Mouse (Mus musculus) cerebellum, postnatal 25 days (tissue): Measurements from ENCODE around the gene Taf6.
"Not testable (repeated sequence)": the region's sequence is repeated elsewhere in the genome, so short reads cannot be mapped to it uniquely, and the experiment has no call there.

Experiments used
- DNase-seq, 2 experiments: peaks; one replicate each; pipeline ENCODE4 v3.0.0; 2021; ENCODE audit warnings: mixed read lengths in 2 of 2

Gene Taf6

DNA sequence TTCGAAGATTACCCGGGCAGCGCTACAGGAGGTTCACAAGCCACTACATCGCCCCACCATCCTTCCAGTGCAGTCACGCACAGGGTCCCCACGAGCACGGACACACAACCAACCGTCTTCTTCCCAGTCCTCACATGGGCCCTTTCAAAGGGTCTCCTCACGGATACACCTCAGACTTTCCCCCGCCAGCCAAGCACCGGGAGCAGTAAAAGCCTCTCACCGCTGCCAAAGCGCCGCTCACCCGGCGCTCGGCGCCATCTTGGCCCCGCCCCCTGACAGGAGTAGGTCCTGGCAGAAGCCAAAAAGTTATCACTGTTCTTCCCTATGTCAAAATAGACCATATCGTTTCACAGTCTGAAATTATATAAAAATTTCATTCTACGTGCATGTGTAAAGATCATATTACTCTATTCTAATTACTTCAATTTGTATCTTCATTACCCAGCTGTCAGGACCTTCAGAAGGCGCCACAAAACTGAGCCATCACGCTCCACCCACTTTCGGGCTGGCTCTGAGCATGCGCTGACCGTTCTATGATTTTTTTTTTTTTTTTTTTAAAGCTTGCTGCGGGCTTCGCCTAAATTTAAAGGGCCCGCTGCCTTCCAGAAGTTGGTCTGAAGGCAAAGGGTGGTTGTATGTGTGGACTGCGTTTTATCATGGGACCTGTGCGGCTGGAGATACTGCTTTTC lies at the start of gene Taf6, which contains the start of gene Cnpy4:
TSS of gene Taf6 (minus strand) at position 502 of the 689 bp plus-strand sequence.
TSS of gene Cnpy4 (plus strand) at position 536 of the 689 bp plus-strand sequence.
- DNase-seq: peak; percentile 86 to 90

DNA sequence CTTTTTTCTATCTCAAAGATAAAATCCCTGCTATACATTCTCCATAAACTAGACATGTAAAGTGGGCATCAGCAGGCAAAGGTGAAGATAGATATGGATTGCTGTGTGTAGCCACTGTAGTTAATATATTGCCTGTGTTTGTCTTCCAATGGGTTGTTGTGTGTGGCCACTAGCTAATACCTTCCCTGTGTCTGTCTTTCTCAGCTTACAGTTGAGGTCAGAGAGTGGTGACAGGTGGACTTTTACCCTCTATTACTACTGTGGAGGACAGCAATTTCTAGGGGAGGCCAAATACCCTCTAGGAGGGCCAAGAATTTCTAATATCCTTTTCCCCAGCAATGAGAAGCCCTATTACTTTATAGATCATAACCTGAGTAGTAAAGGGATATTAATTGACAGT lies 47.0 kb upstream of the Taf6 start:
- DNase-seq: no peak

DNA sequence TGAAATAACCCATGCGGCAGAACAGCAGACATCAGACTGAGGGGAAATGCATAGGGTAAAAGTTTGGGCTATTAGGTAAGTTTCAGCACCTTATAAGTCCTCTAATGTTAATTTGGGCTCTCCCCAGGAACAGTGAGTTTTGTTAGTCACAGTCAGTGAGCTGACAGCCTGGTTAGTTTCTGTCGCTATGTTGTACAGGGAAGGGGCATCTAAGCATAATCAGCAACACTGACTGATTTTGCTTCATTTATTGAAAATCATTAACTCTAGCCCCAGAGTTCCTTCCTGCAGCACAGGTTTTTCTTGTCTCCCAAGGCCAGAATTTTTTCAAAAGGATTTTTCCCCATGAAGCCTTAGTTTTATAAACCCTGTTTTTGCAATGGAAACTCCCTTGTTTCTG lies 46.5 kb upstream of the Taf6 start:
- DNase-seq: no peak

DNA sequence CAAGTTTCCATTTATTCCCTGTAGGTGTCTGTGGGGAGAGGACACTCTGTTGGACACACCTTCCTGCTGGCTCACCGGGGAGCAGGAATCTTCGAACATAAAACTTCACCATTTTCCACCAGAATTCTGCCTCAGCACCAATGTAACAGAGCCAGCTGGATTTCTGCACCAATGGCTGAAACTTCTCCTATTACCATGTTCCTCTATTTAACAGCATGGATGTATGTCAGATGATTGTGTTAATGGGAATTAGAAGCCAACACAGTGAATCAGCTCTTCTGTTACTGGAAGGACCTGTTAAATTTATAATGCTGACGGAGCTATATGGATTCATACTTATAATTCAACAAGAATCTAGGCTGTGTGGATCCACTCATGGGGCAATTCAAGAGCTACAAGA lies 42.3 kb upstream of the Taf6 start:
- DNase-seq: no peak

DNA sequence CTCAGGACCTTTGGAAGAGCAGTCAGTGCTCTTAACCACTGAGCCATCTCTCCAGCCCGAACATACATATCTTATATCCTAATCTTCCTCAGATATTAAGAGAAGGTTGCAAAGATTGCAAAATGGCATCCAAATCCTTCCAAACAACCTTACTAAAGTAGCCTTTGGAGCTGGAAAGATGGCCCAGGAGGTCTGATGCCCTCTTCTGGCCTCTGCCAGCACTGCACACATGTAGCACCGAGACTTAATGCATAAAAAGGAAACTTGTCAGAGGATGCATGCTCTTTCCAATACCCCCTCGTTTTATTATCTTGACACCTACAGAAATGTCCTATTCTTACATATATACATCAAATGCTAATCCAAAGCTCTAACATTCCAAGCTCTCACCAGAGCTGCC lies 40.8 kb upstream of the Taf6 start:
- DNase-seq: peak; percentile 11 to 46

DNA sequence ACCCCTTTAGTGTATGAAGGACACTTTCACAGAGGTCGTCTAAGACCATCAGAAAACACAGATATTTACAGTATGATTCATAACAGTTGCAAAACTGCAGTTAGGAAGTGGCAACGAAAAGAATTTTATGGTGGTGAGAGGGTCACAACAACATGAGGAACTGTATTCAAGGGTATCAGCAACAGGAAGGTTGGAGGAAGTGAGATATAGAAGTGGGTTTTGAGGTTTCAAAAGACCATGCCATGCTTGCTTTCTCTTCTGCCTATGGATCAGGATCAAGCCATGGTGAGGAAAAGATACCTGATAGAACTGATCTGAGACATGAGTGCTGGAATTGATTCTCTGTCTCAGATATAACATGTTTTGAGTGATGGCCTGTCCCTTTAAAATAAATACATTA lies 40.1 kb upstream of the Taf6 start:
- DNase-seq: no peak

DNA sequence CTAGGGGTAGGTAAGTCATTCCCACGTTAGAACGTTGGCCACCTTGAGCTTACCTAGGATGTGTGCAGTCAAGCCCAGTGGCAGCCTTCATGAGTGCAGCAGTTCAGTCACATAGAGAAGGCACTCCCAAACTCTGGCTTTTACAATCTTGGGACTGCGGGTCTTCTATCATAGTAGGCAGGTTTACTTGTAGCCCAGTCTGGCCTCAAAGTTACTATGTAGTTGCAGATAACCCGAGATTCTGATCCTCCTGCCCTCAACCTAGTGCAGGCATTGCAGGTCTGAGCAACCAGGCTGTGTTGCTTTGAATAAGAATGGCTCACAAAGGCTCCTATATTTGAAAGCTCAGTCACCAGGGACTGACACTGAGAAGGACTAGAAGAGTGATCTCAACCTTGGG lies 39.2 kb upstream of the Taf6 start:
- no peak for DNase-seq

DNA sequence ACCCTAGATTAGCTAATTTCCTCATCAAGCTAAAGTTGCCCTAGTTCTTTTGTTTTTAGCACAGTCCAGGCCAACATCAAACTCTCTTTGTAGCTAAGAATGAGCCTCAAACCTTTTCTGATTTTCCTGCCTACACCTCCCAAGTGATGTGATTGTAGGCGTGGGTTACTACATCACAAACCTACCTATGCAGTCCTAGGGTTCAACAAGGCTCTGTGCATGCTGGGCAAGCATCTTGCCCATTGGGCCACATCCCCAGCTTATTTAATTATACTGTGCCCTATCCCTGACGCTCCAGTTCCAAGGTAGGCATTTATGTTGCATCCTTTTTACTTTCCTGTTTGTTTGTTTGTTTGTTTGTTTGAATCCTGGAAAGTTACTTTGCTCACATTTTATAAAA lies 38.4 kb upstream of the Taf6 start, which contains the start of gene Nxpe5:
TSS of gene Nxpe5 (plus strand) at position 199 of the 400 bp plus-strand sequence.
- DNase-seq: no peak

DNA sequence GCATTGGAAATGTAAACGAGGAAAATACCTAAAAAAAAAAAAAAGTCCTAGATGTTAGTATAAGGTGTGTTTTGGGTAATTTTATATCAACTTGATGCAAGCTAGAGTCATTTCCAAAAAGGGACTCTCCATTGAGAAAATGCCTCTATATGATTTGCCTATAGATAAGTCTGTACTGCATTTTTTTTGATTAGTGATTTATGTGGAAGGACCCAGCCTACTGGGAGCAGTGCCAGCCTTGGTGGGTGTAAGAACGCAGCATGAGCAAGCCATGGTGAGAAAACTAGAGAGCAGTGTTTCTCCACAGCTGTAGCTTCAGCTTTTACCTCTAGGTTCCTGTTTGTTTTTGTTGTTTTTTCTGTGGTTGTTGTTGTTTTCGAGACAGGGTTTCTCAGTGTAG lies 36.0 kb upstream of the Taf6 start:
- no peak for DNase-seq

DNA sequence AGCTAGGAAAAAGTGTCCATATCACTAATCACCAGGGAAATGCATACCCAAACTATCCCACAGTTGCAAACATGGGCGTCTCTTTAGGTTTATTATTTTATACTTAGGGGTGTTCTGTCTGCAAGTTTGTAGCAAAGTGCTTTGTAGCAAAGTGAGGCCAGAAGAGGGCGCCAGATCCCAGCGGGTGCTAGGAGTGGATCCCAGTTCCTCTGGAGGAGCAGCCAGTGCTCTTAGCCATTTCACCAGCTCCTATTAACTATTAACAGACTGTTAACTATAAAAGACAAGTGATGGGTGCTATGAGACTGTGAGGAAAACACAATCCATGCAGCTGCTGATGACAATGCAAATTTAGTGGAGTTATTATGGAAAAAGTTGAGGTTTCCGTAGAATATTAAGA lies 34.9 kb upstream of the Taf6 start:
- peak; percentile 81 to 90 for DNase-seq

DNA sequence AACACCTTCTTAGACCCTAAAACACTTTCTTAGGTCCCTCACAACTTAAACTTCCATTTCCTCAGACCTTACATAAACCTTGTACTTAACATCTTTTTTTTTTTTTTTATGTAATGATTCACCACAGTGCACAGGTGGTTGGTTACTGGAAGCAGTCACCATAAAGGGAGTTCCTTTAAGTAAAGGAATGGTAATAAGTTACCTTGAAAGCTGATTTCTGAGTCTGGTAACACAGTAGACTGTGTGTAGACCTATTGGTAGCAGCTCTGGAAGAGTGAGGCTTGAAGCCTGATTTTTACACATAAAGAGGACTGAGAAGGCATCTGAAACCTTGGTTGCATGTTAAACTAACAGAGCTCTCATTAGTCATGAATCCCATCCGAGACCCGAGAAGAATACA lies 32.6 kb upstream of the Taf6 start:
- DNase-seq: no peak

DNA sequence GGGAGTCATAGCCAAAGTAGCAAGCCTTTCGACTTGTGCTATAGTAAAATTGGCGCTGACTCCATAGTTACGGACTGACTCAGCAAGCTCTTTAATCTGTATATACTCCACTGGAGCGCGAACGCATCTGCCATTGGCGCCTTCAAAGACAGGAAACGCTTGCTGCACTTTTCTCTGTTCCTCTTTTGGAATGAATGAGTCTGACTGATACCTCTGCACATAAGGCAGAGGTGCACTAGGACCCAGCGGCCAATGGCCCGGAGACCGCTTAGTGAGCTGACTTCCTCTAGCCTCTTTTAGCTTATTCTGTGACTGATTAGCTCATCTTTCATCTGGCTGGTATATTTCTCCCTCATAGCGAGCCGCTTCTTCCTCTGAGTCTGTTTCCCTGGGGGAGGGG lies 29.4 kb upstream of the Taf6 start:
- not testable (repeated sequence) for DNase-seq

DNA sequence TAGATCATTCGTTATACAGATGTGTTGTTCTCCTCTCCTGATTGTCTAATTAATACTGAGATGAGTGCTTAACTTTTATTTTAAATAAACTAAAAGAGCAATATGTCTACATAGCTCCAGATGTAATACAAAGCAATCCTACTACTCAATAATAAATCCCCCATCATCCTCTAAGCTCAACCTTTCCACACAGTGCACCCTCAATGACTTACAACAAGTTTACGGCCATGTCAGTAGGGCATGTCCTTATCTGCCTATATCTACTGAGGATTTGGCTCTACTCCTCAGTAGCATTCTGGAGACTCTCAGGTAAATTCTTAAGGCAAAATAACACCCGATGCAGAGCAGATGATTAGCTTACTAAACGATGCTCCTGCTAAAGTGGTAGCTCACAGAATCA lies 20.6 kb upstream of the Taf6 start:
- DNase-seq: no peak

DNA sequence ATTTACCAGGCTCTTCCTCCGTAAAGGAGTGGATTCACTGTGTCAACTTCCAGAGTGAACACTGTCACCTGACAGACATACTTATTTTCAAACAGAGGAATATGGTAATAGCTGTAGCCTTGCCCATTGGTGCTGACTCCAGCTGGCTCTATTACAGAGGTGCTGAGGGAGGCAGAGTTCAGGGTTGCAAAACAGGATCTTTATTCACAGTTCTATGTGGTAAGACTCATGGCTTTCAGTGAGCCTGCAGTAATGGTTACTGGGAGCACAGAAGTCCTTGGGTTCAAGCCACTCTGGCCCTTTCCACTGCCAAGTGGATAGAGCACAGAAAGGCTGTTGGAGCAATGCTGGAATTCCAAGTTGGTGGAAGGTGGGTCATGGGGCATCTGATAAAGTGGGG lies 20.0 kb upstream of the Taf6 start:
- DNase-seq: no peak

DNA sequence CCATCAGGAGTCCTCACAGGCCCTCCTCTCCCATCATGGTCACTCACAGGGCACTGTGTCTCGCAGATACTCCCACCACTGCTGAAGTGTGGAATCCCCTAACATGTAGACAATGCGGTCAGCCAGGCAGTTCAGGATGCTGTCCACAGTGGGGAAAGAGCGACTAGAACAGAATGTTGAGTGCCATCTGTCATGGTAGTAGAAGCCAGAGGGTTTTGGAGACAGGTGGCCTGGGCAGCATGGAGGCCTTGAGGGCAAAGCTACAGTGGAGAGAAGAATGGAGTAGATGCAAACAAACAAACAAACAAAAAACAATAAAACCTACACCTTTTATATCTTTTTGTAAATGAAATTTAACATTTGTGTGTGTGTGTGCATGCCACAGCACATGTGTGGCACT lies 14.8 kb upstream of the Taf6 start:
- DNase-seq: peak in 1 of 2 experiments; percentile 44

DNA sequence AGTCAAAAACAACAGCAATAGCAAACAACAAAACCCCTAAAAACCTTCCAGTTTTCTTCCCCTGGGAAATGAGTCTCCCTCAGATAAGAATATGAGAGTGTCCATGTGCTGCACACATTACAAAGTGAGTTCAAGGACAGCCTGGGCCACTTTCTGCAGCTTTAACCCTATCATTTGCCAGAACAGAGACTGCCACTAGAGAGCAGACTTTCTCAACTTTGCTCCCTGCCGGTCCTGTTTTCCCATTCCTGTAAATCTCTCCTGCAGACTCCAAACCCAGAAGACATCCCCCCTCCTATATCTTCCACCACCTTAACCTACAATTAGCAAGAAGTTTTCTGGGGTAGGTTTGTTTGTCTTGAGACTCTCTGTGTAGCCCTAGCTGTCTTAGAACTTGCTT lies 12.3 kb upstream of the Taf6 start:
- peak in 1 of 2 experiments; percentile 38 for DNase-seq

DNA sequence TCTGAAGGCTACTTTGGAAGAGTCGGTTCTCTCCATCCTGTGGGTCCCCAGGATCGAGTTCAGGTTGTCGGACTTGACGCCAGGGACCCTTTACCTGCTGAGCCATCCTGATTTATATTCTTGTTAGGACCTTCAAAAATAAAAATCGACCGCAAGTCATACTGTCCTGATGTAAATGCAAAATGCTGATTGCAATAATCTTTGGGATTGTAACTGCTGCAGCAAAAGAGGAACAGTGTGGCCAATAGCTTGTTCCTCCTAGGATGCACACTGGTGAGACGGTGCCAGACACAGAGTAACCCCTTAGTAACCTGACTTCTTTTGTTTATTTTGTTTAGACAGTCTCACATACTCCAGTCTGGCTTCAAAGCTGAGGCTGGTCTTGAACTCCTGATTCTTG lies 8.2 kb upstream of the Taf6 start:
- no peak for DNase-seq

DNA sequence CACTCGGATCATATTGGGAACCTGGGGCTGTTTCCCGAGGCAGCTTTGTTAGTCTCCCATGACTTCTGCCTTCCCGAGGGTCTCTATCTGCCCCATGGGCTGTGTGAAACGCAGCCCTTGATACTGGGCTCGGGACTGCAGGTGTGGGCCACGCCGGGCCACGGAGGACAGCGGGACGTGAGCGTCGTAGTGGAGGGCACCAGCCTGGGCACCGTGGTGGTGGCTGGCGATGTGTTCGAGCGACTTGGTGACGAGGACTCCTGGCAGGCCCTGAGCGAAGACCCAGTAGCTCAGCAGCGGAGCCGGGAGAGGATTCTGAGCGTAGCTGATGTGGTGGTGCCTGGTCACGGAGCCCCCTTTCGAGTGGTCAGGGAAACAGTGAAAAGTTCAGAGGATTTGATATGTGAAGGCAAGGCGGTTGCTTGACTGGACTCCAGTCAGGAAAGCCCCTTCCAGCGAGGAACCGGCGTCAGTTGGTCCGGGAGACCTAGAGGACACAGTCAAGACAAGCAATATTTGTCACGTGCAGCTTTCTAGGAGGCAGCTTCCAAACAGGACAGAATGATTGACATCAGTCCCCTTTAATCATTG lies 7.6 kb upstream of the Taf6 start:
- peak in 1 of 2 experiments; percentile 66 for DNase-seq

DNA sequence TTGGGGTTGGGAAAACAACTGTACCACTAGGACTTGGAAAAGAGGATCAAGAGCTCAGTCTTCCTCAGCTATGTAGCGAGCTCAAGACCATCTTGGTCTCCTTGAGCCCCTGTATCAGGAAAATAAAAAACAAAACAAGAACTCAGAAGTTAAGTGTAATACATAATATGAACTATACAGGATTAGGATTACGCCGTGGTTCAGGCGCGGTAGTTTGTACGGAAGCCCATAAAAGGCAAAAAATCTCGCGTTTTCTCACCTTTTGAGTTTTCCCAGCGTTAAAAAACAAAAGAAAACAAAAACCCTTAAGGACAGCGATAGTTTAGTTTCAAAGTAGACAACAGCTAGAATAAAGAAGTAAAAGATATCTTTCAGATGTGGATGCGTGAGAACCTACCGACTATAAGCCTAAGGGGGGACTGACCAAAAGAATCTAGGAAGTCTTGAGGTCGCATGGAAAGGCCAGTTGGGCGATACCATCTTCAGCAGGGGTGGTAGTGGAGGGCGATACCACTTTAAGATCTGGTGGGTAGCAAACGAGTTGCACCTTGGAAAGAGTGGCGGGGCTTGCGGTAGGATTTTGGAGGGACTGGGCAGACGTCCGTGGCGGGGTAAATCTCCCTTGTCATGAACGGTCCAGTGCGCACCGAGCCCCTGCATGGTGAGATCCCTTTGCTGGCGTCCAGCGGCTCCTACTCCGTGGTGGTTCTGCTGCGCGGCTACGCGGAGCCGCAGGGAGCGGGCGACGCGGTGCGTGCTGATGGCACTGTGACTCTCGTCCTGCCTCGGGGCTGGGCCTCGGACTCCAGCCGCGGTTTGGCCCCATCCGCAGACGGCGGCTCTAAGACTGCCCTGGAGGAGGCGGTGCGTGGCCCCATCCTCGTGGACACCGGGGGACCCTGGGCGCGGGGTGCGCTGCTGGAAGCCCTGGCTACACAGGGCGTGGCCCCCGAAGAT lies 6.8 kb upstream of the Taf6 start, which contains the start of gene Mblac1:
TSS of gene Mblac1 (plus strand) at position 544 of the 957 bp plus-strand sequence.
- peak; percentile 90 to 92 for DNase-seq

DNA sequence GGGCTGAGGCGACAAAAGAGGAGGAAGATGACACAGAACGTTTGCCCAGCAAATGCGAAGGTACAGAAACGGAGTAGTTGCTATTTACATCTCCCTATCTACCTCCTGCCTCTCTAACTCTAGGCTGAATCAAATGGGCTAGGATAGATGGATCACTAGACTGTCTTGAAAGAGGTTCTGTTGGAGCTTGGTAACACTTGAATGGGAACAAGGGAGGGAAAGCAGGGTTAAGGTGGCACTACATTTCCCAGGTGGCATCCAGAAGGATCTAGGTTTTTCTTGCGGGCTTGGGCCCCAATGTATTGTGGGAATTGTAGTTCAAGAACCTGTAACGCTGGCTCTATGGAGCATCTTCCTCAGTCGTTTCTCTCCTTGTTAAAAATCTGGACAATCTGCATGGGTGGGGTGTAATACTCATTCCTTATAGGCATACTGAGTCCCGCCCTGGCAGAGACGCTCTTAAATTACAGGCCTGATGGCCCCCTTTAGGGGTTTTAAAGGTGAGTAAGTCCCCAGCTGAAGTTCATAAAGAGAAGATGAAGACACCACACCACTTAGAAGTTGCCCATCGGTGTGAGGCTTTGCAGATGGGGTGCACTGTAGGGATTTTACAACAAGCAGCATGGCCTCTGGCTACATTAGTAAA lies 533 bp upstream of the Taf6 start:
- DNase-seq: peak; percentile 68 to 80

DNA sequence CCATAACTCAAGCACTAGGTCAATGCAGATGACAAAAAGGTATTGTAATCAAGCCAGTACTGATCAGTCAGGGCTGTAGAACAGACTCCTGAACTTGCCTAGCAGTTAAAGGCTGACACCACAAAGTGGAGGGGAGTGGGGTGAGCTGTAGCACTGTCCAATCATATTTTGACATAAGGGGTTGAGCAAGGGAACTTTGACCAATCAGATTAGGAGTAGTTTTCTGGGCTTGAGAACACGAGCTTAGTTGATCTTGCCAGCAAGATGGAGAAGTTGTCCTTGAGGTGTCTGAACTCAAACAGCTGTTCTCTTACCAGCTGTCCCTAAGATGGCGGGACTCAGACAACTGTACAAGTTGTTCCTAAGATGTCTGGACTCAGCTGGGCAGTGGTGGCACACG lies 14.0 kb downstream of the Taf6 start:
- no peak for DNase-seq

DNA sequence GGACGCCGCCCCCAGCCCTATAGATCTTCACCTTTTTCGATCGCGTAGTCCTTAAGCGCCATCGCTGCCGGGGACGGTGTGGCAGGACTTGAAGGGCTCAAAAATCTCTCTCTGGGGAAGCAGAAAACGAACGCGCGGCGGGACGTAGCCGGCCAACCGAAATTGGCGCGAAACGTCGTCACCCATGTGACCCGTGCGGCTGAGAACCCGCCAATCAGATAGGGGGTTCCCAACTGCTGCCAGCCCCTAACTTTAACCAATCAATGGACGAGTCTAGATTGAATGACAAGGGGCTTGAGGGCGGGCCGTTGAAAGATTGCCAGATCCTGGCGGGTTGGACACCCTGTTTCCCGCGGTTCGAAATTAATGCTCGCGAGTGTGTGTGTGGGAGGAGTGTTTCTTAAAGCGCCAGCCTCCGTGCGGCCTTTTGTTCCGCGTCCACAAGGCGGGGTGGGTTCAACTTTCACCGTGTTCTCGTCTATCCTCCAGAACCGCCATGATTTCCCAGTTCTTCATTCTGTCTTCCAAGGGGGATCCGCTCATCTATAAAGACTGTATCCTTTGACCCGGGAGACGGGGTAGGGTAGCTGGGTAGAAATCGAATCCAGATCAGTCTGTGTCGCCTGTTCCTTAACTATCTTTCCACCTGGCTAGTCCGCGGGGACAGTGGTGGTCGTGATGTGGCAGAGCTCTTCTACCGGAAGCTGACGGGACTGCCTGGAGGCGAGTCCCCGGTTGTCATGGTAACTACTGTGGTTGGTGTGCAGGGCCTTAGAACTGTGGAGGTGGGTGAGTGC lies 15.4 kb downstream of the Taf6 start, which contains the start of the genes Ap4m1 and Mcm7:
TSS of gene Ap4m1 (plus strand) at position 308 of the 797 bp plus-strand sequence.
TSS of gene Mcm7 (minus strand) at position 728 of the 797 bp plus-strand sequence.
- peak; percentile 99 for DNase-seq
